Mouse (Mus musculus): ENCODE results near the gene Trip10. TPM values are rescaled to one million over a fixed set of nuclear protein-coding genes. Genes with fewer than 3 reads are reported as not detected.
"Not testable (repeated sequence)": the region's sequence is repeated elsewhere in the genome, so short reads cannot be mapped to it uniquely, and the experiment has no call there.

Gene Trip10
- total RNA-seq, 2 experiments from 2014 or later, result 142 to 152 TPM

DNA sequence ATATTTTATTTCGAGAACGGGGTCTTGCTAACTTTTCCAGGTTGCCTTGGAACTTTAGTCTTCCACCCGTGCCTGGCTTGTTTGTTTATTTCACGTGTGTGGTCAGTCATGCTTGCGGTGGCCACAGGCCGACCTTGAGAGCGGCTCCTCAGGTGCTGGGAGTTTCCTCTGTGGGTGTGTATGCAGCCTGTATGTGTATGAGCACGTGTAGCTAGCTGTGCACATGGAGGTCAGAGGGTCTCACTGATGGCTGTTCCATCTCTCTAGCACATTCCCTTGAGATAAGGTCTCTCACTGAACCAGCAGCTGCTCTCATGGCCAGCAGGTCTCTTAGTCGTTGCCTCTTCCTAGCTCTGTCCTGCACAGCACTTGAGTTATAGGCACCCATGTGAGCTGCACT lies 11.1 kb downstream of the Trip10 start:
- DNase-seq, result peak in 1 of 2 experiments; percentile 11
- intact Hi-C loops (cut with DNase I), result no loop called here

DNA sequence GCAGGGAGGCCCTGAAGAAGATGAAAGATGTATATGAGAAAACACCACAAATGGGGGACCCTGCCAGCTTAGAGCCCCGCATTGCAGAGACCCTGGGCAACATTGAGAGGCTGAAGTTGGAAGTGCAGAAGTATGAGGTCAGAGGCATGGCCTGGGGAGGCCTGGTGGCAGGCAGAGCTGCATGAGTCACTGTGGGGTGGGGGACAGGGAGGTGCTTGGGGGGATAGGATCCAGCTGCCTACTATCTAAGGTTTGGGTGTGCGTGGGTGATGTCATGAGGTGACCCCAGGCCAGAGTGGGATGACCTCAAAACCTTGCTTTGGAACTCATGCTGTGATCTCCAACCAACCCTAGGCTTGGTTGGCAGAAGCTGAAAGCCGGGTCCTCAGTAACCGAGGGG lies 12.0 kb downstream of the Trip10 start:
- intact Hi-C loops (cut with DNase I), result no loop called here

DNA sequence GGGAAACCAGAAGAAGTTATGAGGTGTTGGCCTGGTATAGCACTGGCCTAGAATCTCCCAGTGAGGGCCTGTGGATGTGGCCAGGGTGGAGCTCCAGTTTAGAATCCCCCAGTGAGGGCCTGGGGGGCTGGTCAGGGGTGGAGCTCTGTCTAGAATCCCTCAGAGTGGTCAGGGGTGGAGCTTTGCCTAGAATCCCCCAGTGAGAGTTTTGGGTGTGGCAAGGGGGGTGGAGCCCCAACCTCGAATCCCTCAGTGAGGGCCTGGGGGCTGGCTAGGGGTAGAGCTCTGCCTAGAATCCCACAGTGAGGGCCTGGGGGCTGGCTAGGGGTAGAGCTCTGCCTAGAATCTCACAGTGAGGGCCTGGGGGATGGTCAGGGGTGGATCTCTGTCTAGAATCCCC lies 12.5 kb downstream of the Trip10 start:
- no peak for DNase-seq
- intact Hi-C loops (cut with DNase I), result no loop called here

More for the DNA sequence above, 12.0 kb downstream of the Trip10 start:
- peak in 1 of 2 experiments; percentile 14 for DNase-seq

DNA sequence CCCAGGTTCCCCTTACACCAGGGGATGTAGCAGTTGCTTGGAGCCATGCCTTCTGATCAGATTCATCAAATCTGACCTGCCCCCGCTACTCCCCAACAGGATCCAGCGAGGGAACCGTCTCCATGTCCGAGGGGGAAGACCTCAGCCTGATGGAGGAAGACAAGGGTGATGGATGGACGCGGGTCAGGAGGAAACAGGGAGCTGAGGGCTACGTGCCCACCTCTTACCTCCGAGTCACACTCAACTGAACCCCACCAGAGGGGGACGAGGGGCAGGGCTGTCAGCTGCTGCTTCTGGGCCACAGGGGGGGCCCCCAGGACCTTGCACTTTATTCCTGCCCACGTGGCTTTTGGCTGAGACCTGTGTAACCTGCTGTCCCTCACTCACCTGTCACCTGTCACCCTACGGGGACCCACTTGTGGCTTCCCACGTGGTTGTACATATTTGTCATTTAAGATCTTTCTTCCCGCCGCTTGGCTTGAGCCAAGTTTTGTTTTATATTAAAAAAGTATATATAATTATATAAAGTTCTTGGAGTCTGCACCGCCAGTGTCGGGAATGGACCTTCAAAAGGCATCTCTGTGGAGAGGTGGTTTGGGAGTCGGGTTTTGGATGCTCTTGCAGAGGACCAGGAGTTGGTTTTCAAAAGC lies 13.8 kb downstream of the Trip10 start:
- intact Hi-C loops (cut with DNase I), result no loop called here
- no peak for DNase-seq

DNA sequence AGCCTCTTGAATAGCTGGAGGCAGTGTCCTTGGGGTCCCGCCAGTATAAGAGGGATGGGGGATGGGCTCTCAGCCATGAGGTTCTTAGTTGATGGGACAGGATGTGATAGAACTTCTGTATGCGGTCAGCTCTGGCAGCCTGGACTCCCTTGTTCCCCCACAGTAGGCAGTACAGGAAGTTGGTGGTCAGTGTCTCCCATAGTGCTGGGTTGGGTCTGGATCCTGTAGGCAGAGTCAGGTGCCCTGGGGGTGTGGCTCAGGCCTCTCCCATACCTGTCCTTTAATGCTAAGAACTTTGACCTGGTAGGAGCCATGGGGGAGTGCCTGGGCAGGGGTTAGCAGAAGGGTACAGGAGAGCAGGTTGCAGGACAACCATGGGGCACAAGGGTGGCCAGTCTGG lies 14.9 kb downstream of the Trip10 start:
- intact Hi-C loops (cut with DNase I), result no loop called here
- DNase-seq, result no peak

DNA sequence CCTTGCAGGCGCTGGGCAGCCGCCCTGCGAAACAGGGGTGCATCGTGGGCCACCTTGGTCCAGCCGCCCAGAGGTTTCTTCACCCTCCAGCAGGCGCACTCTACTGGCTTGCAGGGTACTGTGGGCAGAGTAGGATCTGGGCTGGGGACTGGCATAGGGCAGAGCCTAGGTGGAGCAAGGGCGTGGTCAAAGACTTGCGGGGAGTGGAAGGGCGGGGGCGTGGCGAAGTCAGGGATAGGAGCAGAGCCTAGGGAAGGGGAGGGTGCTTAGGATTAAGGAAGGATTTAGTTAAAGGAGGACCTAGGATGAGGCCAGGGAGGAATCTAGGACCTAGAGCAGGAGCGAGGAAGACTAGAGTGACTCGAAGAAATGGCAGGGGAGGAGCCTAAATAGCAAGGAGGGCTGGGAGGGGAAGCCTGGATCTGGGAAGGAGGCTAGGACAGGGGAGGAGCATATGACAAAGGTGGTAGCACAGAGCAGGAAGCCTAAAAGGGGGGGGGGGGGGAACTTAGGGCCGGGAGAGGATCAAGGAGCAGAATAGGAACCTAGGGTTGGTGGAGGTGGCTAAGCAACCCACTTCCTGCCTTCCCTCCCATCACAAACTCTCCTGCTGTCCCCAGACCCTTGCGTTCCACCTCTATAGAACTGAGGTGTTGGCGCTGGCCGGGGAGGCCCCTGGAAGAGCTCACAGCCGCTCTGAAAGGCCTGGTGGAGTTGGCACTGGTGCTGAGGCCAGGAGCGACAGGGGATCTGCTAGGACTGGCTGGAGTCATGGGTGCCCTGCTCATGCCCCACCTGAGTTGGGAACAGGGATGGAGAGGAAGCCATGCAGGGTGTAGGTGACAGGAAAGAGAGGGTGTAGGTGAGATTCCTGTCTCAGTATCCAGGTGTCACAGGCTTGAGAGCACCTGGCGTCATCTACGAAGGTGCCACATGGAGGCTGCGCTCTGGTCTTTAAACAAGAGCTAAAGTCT lies 16.0 kb downstream of the Trip10 start:
- DNase-seq, result peak; percentile 69 to 81
- intact Hi-C loops (cut with DNase I), result no loop called here

DNA sequence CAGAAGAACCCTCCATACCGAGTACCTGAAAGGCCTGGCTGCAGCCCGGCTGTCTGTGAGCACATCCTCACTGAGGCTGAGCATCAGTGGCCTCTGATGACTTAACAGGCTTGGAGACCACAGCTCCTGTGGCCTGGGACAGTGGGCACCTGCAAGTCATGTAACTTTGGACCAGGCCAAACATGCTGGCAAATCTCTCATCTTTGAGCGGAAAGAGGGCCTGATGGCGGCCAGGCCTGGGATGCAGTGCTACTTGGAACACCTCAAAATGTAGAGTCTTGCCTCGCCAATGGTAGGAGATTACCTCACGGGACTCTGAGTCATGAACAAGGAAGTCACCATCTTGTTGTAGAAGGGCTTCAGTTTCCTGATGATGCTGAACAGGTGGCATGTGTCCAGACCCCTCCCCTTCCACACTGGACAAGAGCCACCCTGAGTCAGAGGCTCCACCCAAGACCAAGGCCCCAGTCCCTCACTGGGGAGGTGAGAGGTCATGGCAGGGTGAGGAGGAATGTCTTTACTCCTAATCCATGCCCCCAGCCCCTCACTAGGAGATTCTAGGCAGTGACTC lies 18.4 kb downstream of the Trip10 start:
- intact Hi-C loops (cut with DNase I), result no loop called here
- peak; percentile 48 to 71 for DNase-seq

DNA sequence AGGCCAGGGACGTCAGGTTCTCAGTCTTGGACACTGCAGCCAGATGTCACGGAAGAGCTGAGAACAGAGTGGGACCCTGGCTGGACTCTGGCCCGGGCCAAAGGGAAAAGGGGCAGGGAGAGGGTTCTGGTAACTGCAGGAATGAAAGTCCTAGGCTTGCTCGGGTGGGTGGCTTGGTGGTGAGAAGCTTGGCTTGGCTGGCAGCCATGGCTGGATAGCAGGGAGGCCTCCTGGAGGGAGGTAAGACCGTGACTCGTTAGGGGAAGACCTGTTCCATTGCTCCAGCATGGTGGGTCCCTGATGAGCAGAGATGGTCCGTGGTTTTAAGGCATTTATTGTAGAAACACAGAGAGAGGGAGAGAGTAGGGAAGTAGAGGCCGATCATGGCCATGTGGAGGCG lies 22.0 kb downstream of the Trip10 start:
- DNase-seq, result no peak
- intact Hi-C loops (cut with DNase I), result loop anchor here (10.0 kb wide), 2 partner anchors 276 to 506 kb away; partner anchors contain the start of genes Alkbh7, Clpp and Dus3l

- DNase-seq, result no peak
- intact Hi-C loops (cut with DNase I), result loop anchor here (10.0 kb wide), 2 partner anchors 279 to 509 kb away; partner anchors contain the start of genes Alkbh7, Clpp and Dus3l
These were observed 24.6 kb downstream of the Trip10 start for GRCm38 (mm10) chr17:57273846-57274245.

DNA sequence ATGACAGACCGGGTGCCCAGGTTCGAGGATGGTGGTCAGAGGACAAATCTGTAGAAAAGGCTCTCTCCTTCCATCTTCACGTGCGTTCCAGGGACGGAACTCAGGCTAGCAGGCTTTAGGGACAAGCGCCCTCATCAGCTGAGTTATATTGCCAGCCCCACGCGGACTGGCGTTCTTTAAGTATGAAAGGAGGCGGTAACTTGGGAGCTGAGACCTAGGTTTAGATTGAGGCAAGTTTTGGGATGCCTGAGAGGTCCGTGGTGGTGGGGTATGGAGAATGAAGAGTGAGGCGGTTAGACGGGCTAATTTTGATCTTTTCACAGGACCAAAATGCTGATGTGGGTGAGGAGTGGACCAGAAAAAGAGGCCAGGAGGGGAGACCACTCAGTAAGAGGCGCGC lies 25.4 kb downstream of the Trip10 start:
- DNase-seq, result no peak
- intact Hi-C loops (cut with DNase I), result loop anchor here (5.0 to 10.0 kb wide), 3 partner anchors 58 to 510 kb away; partner anchors contain the start of genes Alkbh7, Clpp and Dus3l

DNA sequence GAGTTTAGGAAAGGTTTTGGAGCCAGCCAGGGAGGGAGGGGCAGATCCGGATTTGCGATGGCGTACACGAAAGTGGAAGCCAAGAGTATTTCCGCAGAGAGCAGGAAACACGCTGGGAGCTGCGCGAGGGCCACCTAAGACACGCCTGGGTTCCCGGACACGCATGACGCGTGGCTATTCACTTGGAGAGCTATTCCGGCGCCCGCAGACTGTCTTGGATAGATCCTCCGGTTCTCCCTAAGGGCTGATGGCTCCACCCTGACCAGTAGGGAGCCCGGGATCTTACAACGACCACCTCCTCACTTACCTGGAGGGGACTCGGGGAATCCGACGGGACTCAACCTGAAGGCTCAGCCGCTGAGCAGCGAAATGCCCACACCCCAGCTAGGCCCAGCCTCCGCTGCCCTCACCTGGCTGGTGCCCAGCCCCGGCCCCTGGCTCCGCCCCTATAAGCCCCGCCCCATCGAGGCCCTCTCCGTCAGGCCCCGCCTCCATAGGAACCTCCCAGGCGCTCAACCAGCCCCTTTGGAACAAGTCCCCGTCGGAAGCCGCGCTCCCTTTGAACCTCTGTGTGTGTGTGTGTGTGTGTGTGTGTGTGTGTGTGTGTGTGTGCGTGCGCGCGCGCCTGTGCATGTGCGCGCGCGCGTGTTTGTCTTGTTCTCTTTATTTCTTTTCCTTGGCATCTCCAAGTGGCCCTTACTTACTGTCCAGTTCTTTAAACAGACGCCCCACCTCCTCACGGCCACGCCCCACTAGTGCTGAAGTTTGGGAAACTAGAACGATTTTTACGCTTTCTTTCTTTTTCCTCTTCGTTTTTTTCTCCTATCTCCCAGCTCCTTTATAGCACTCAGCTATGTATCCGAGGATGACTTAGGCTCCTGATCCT lies 26.1 kb downstream of the Trip10 start:
- intact Hi-C loops (cut with DNase I), result loop anchor here (5.0 to 10.0 kb wide), 3 partner anchors 57 to 511 kb away; partner anchors contain the start of genes Alkbh7, Clpp and Dus3l
- peak; percentile 90 to 91 for DNase-seq

- intact Hi-C loops (cut with DNase I), result loop anchor here (2.0 to 10.0 kb wide), 4 partner anchors 56 to 511 kb away; partner anchors contain the start of genes Alkbh7, Clpp and Dus3l
- no peak for DNase-seq
These were observed 26.7 kb downstream of the Trip10 start for GRCm38 (mm10) chr17:57275997-57276351.

- DNase-seq, result peak; percentile 39 to 71
- intact Hi-C loops (cut with DNase I), result loop anchor here (1.0 to 10.0 kb wide), 5 partner anchors 28 to 512 kb away; partner anchors contain the start of genes Alkbh7, Clpp, Dus3l and Gpr108
These were observed 27.4 kb downstream of the Trip10 start for GRCm38 (mm10) chr17:57276634-57277121.

DNA sequence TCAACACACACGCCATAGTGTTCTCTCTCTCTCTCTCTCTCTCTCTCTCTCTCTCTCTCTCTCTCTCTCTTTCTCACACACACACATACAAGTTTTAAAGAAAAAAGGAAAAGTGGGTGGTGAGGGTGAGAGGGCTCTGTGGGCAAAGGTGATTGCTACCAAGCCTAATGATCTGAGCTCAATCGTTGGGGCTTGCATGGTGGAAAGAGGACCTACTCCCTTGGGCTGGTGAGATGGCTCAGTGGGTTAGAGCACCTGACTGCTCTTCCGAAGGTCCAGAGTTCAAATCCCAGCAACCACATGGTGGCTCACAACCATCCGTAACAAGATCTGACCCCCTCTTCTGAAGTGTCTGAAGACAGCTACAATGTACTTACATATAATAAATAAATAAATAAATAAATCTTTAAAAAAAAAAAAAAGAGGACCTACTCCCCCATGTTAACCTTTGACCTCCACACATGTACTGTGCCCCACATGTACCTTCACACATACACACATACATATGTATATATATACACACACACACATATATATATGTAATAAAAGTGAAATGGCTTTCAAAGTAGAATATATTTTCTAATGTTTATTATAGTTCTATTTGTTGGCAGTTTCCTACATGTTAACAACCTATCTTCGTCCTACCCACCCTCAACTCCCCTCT lies 28.5 kb downstream of the Trip10 start:
- intact Hi-C loops (cut with DNase I), result loop anchor here (1.0 to 10.0 kb wide), 5 partner anchors 29 to 513 kb away; partner anchors contain the start of genes Alkbh7, Clpp, Dus3l and Gpr108
- not testable (repeated sequence) for DNase-seq

- no peak for DNase-seq
- intact Hi-C loops (cut with DNase I), result loop anchor here (5.0 to 10.0 kb wide), 3 partner anchors 54 to 514 kb away; partner anchors contain the start of genes Alkbh7, Clpp and Dus3l
These were observed 29.3 kb downstream of the Trip10 start for GRCm38 (mm10) chr17:57278537-57278936.

DNA sequence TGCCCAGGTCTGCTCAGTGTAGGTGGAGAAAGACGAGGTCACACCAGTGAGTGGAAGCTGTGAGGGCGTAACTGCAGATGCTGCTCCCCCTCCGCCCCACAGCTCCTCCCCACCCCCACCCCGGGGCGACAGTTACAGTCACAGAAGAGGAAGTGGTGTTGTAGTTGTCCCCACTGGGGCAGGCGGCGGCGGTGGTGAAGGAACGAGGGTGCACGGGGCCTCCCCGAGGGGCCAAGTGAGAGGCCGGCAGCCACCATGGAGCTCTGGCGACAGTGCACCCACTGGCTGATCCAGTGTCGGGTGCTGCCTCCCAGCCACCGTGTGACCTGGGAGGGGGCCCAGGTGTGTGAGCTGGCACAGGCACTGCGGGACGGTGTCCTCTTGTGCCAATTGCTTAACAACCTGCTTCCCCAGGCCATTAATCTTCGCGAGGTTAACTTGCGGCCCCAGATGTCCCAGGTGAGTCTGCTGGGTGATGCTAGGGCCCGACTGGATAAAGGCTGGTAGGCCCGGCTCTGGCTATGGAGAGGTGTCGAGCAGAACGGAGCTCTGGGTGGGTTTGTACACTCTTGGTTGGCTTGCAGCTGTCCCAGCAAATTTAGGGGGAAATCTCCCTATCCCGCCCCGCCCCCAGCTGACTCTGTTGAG lies 29.8 kb downstream of the Trip10 start, which contains the start of gene Vav1:
TSS of gene Vav1 (plus strand) at position 158 of the 648 bp plus-strand sequence.
- no peak for DNase-seq
- intact Hi-C loops (cut with DNase I), result loop anchor here (5.0 to 10.0 kb wide), 3 partner anchors 53 to 514 kb away; partner anchors contain the start of genes Alkbh7, Clpp and Dus3l

GRCm38 (mm10) chr17:57279591-57280224 lies 30.5 kb downstream of the Trip10 start:
- intact Hi-C loops (cut with DNase I), result loop anchor here (5.0 to 10.0 kb wide), 3 partner anchors 53 to 515 kb away; partner anchors contain the start of genes Alkbh7, Clpp and Dus3l
- no peak for DNase-seq
